In the genomic region with DNA sequence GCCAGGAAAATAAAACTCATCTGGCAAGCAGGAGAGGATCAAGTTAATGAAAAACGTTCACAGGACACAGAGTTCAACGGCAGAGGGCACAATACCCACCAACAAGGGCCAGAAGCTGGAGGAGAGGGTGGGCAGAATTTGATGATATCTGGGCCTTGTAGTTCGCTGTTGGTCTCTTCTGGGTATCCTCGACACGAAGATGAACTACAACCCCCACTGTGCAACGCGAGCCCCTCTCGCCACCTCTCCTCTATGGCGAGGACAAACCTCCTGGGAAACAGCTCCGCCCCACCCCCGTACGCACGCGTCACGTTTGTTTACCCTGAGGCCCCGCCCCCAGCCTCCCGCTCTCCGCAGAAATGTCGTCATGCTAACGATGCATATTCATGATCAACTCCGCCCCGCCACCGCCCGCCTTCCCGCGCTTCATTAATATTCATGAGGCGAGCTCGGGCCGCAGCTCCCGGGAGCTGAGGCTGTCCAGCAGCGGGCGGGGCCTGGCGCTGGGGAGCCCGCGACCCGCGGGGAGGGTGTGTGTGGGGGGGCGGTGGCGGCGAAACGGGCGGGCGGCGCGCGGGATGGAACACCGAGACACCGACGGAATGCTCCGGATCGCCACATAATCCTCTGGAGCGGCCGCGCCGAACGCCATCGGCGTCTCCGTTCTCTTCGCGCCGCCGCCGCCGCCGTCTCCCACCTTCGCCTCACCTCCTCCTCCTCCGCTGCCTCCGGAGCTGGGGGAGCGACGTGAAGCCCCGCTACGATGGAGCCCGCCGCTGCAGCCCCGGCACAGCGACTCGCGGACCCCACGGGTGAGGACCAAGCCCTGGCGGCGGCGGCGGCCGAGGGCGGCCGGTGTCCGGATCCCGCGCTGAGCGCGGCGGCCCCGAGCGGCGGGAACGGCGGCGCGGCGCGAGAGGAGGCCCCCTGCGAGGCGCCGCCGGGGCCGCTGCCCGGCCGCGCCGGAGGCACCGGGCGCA, we compare ENCODE assay signal across 8 mouse cellular contexts. TPM values are rescaled to one million over a fixed set of nuclear protein-coding genes. Genes with fewer than 3 reads are reported as not detected.
A peak's percentile ranks its signal among the peaks of the same experiment; 100 is the strongest.
DNase-seq lines count a peak whose midpoint lies in the region; ATAC-seq lines count a peak whose summit lies in the region.

Phlpp1 (plus strand) TSS at position 512 of the 980 bp plus-strand sequence.

- peak within 1 kb of the TSS; percentile 98 for H3K9ac ChIP-seq in heart, embryonic 14.5 days (ENCODE audit: low read length)
- H3K9ac ChIP-seq in liver, embryonic 13.5 days = peak within 1 kb of the TSS; percentile 89
- H3K9ac ChIP-seq in stomach, embryonic 16.5 days (ENCODE audit: low read length) = peak within 1 kb of the TSS; percentile 93

- peak within 1 kb of the TSS; percentile 91 for H3K4me2 ChIP-seq in heart, embryonic 14.5 days (ENCODE audit: low read length)
- peak within 1 kb of the TSS; percentile 95 for H3K4me2 ChIP-seq in liver, embryonic 13.5 days
- H3K4me2 ChIP-seq in stomach, embryonic 16.5 days (ENCODE audit: low read depth, low read length) = peak within 1 kb of the TSS; percentile 72

- H3K9me3 ChIP-seq in heart, embryonic 14.5 days (ENCODE audit: control insufficient read depth, low read length) = no peaks in the 10 kb centered on the region
- no peaks in the 10 kb centered on the region for H3K9me3 ChIP-seq in liver, embryonic 13.5 days (replicated peaks)
- no peaks in the 10 kb centered on the region for H3K9me3 ChIP-seq in stomach, embryonic 16.5 days (replicated peaks; ENCODE audit: control insufficient read depth, low read length)

- peak within 1 kb of the TSS; percentile 64 to 96 for H3K4me3 ChIP-seq in heart, embryonic 14.5 days (ENCODE audit: control insufficient read depth in 1 of 2, insufficient read depth in 1 of 2, low read depth in 1 of 2, low read length in 2 of 2)
- H3K4me3 ChIP-seq in liver, embryonic 13.5 days (replicated peaks) = peak within 1 kb of the TSS; percentile 82
- peak within 1 kb of the TSS; percentile 83 for H3K4me3 ChIP-seq in stomach, embryonic 16.5 days (replicated peaks; ENCODE audit: low read length)

- peak within 1 kb of the TSS; percentile 92 to 94 for H3K27ac ChIP-seq in heart, embryonic 14.5 days (replicated peaks in 1 of 2; ENCODE audit: control insufficient read depth in 1 of 2, insufficient read depth in 1 of 2, low read depth in 2 of 2, low read length in 2 of 2)
- H3K27ac ChIP-seq in liver, embryonic 13.5 days = peak within 1 kb of the TSS; percentile 69
- peak within 1 kb of the TSS; percentile 89 for H3K27ac ChIP-seq in stomach, embryonic 16.5 days (ENCODE audit: low read length)

- H3K4me1 ChIP-seq in heart, embryonic 14.5 days (ENCODE audit: control insufficient read depth in 2 of 2, insufficient read depth in 2 of 2, low read length in 2 of 2) = peaks cover 0 to 18% of the 10 kb centered on the region in 2 experiments; a peak in 2 of 4 replicates
- peaks cover 30% of the 10 kb centered on the region for H3K4me1 ChIP-seq in liver, embryonic 13.5 days (replicated peaks)
- peaks cover 8% of the 10 kb centered on the region for H3K4me1 ChIP-seq in stomach, embryonic 16.5 days (ENCODE audit: control insufficient read depth, insufficient read depth, low read length)

- under 1% methylated on average over 107 of the region's 113 CpGs for WGBS in heart, embryonic 14.5 days
- under 1% methylated on average over 90 of the region's 113 CpGs for WGBS in liver, embryonic 13.5 days (ENCODE audit: insufficient replicate concordance)
- under 1% methylated on average over 100 of the region's 113 CpGs for WGBS in stomach, embryonic 16.5 days

- H3K27me3 ChIP-seq in heart, embryonic 14.5 days (ENCODE audit: control insufficient read depth, insufficient read depth, low read length) = no peaks in the 10 kb centered on the region
- peaks cover 15% of the 10 kb centered on the region for H3K27me3 ChIP-seq in liver, embryonic 13.5 days
- no peaks in the 10 kb centered on the region for H3K27me3 ChIP-seq in stomach, embryonic 16.5 days (ENCODE audit: control insufficient read depth, insufficient read depth, low read length)

- peak; percentile 92 for ATAC-seq in CD4-positive, CD25-positive, alpha-beta regulatory T cell, adult 4 months
- peak; percentile 99 for ATAC-seq in heart, embryonic 14.5 days (ENCODE audit: insufficient number of reproducible peaks, insufficient read depth, low FRiP score, low read depth)
- ATAC-seq in liver, embryonic 13.5 days (ENCODE audit: low read depth) = peak; percentile 96
- peak; percentile 99 for ATAC-seq in stomach, embryonic 16.5 days (ENCODE audit: insufficient read depth, low FRiP score)

- H3K36me3 ChIP-seq in heart, embryonic 14.5 days (ENCODE audit: control insufficient read depth, insufficient read depth, low read length) = no peaks in the 10 kb centered on the region
- H3K36me3 ChIP-seq in liver, embryonic 13.5 days = no peaks in the 10 kb centered on the region
- no peaks in the 10 kb centered on the region for H3K36me3 ChIP-seq in stomach, embryonic 16.5 days (ENCODE audit: control insufficient read depth, insufficient read depth, low read length)

- DNase-seq in c-Kit-negative CD71-positive TER-119-positive erythroid progenitor cells, embryonic 14.5 days (ENCODE audit: low read depth, low spot score) = peak; percentile 94
- DNase-seq in fibroblast of lung, adult 2 months (ENCODE audit: low read depth) = peak; percentile 100
- peak; percentile 100 for DNase-seq in kidney, postnatal 14 days
- peak; percentile 98 for DNase-seq in liver, embryonic 13.5 days
- DNase-seq in neural tube, embryonic 10.5 days (ENCODE audit: extremely low spot score, low spot score) = peak; percentile 99

RNA-seq across cellular contexts. Expression of gene Phlpp1, which starts in this region (rescaled TPM):
- polyA plus RNA-seq in CD4-positive, CD25-positive, alpha-beta regulatory T cell, adult 4 months (2017; shearing (Covaris generic)) = 10 to 100 TPM in 1 of 2 experiments, 1 to 10 TPM in 1; 8.7 to 11.8 TPM
- 6.2 and 6.7 TPM in 2 replicates for polyA plus RNA-seq in heart, embryonic 14.5 days (2014; fragmentation: Nextera tagmentation; extraction: Ambion mirVana)
- 0.54 and 0.61 TPM in 2 replicates for polyA plus RNA-seq in liver, embryonic 13.5 days (2015; fragmentation: Nextera tagmentation; extraction: Ambion mirVana)
- 2.2 and 2.4 TPM in 2 replicates for polyA plus RNA-seq in stomach, embryonic 16.5 days (2015; fragmentation: Nextera tagmentation; extraction: Ambion mirVana)

Comparison
In these comparisons a context has a peak if more than half of its experiments do, and no peak if none do; other contexts are left out.
1. Peak in every context shown above with its lines: DNase-seq, ATAC-seq, H3K4me3 ChIP-seq and H3K27ac ChIP-seq.
2. Peak in DNase-seq, ATAC-seq, H3K4me3 ChIP-seq, H3K27ac ChIP-seq, H3K9ac ChIP-seq and H3K4me2 ChIP-seq in liver, embryonic 13.5 days; RNA of the gene not detected or under 1 TPM.